In the genomic region with DNA sequence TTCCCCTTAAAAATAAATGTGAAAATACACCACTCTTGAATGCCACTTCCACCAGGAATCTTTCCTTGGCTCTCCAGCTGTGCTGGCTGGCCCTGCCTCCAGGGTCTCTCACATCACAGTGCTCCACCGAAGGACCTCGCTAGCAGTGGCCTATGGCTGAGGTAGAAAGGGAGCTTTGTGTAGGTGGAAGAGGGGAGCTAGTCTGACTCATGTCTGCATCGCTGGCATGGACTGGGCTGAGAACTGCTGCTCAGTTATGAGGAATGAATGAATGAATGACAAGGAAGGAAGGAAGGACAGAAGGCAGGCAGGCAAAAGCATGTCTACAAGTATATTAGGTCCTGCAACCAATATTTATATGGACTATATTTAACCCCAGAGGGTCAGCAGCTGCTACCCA, we compare ENCODE assay signal across 10 mouse cellular contexts. TPM values are rescaled to one million over a fixed set of nuclear protein-coding genes. Genes with fewer than 3 reads are reported as not detected.
A peak's percentile ranks its signal among the peaks of the same experiment; 100 is the strongest.
DNase-seq lines count a peak whose midpoint lies in the region; ATAC-seq and TF ChIP-seq lines count a peak whose summit lies in the region.
"Had no signal": no experiment of that assay in that cellular context is flagged by ENCODE, and none has a peak within 500 bp of the region (broad histone marks: within the 10 kb centered on the region; RNA-seq: fewer than 3 reads in every experiment).

No protein-coding gene starts in this region.

- no peaks in the 10 kb centered on the region for H3K27me3 ChIP-seq in liver, adult 2 months (ENCODE audit: control insufficient read depth, insufficient read depth, low read length)
- H3K27me3 ChIP-seq in hindbrain, embryonic 11.5 days (ENCODE audit: control insufficient read depth, insufficient read depth, low read length): no peaks in the 10 kb centered on the region
- no peaks in the 10 kb centered on the region for H3K27me3 ChIP-seq in liver, postnatal 0 days (ENCODE audit: insufficient read depth, low read length)

- H3K79me2 ChIP-seq in liver, adult 2 months (ENCODE audit: control insufficient read depth, insufficient read depth, low read length): peaks cover 68% of the 10 kb centered on the region; the same call in 1 of the 2 replicates

- H3K36me3 ChIP-seq in liver, adult 2 months (ENCODE audit: control insufficient read depth, insufficient read depth, low read length): no peaks in the 10 kb centered on the region
- H3K36me3 ChIP-seq in hindbrain, embryonic 11.5 days (ENCODE audit: control insufficient read depth, insufficient read depth, low read length): no peaks in the 10 kb centered on the region; the same call in 1 of the 2 replicates
- H3K36me3 ChIP-seq in liver, postnatal 0 days (replicated peaks; ENCODE audit: insufficient read depth, low read length): peaks cover 15% of the 10 kb centered on the region

- H3K4me2 ChIP-seq in hindbrain, embryonic 11.5 days (replicated peaks; ENCODE audit: low read depth, low read length): no peak overlapping the region
- peak overlapping the region; percentile 69 for H3K4me2 ChIP-seq in liver, postnatal 0 days (ENCODE audit: low read depth, low read length)

- peak overlapping the region; percentile 2; the same call in 1 of the 2 replicates for H3K9ac ChIP-seq in liver, adult 2 months (ENCODE audit: low read depth, low read length)
- H3K9ac ChIP-seq in hindbrain, embryonic 11.5 days (ENCODE audit: low read depth, low read length): no peak overlapping the region
- H3K9ac ChIP-seq in liver, postnatal 0 days (replicated peaks): 0 out of 2 replicates have a peak overlapping the region, but pooled peaks have one; percentile 34

- WGBS in liver, adult 2 months: 66% methylated on average over 3 of the region's 3 CpGs
- WGBS in hindbrain, embryonic 11.5 days: 78% methylated on average over 3 of the region's 3 CpGs
- WGBS in liver, postnatal 0 days (ENCODE audit: insufficient replicate concordance): 48% methylated on average over 3 of the region's 3 CpGs

- H3K4me1 ChIP-seq in liver, adult 2 months (ENCODE audit: control insufficient read depth, insufficient read depth, low read length): peaks cover 45% of the 10 kb centered on the region
- peaks cover 13% of the 10 kb centered on the region for H3K4me1 ChIP-seq in cortical plate, adult 2 months (ENCODE audit: control insufficient read depth, insufficient read depth, low read length)
- H3K4me1 ChIP-seq in hindbrain, embryonic 11.5 days (replicated peaks; ENCODE audit: control insufficient read depth, insufficient read depth, low read length): peaks cover 18% of the 10 kb centered on the region
- peaks cover 72% of the 10 kb centered on the region for H3K4me1 ChIP-seq in liver, postnatal 0 days (ENCODE audit: insufficient read depth)

- H3K4me3 ChIP-seq in liver, adult 2 months (ENCODE audit: insufficient read depth, low read depth, low read length): no peak overlapping the region
- H3K4me3 ChIP-seq in cortical plate, adult 2 months (ENCODE audit: insufficient read depth, low read length): no peak overlapping the region
- no peak overlapping the region for H3K4me3 ChIP-seq in hindbrain, embryonic 11.5 days (ENCODE audit: low read depth, low read length)
- no peak overlapping the region for H3K4me3 ChIP-seq in liver, postnatal 0 days (ENCODE audit: low read depth, low read length)
- H3K4me3 ChIP-seq: midbrain, embryonic 10.5 days had no signal

- H3K9me3 ChIP-seq in hindbrain, embryonic 11.5 days (ENCODE audit: control insufficient read depth, low read length): no peaks in the 10 kb centered on the region
- H3K9me3 ChIP-seq in liver, postnatal 0 days (ENCODE audit: low read length): no peaks in the 10 kb centered on the region
- H3K9me3 ChIP-seq: midbrain, embryonic 10.5 days had no signal

- no peak for ATAC-seq in hindbrain, embryonic 11.5 days (ENCODE audit: low FRiP score)
- no peak for ATAC-seq in liver, postnatal 0 days
- ATAC-seq in erythroblast, adult 5-6 weeks (replicated peaks; ENCODE audit: low FRiP score, poor library complexity, severe bottlenecking): no peak

- peak overlapping the region; percentile 49; the same call in 1 of the 2 replicates for H3K27ac ChIP-seq in liver, adult 2 months (replicated peaks; ENCODE audit: insufficient read depth, low read depth, low read length)
- peak overlapping the region; percentile 37; the same call in 1 of the 2 replicates for H3K27ac ChIP-seq in cortical plate, adult 2 months (ENCODE audit: insufficient read depth, low read length)
- 0 out of 2 replicates have a peak overlapping the region, but pooled peaks have one; percentile 36 for H3K27ac ChIP-seq in hindbrain, embryonic 11.5 days (ENCODE audit: low read depth, low read length)
- peak overlapping the region; percentile 88 for H3K27ac ChIP-seq in liver, postnatal 0 days (ENCODE audit: low read depth)

- TF ChIP-seq EP300 in liver, postnatal 0 days (IDR thresholded peaks at IDR 0.05; ENCODE audit: low read depth): no peak

- no peak for TF ChIP-seq POLR2A in liver, adult 2 months (IDR thresholded peaks at IDR 0.05; ENCODE audit: extremely low read depth, insufficient read depth, low read length)
- TF ChIP-seq POLR2A in cortical plate, adult 2 months (IDR thresholded peaks at IDR 0.05; ENCODE audit: extremely low read depth, insufficient read depth, low read length): no peak

- no peak for DNase-seq in liver, adult 2 months (ENCODE audit: extremely low read depth, low read depth, low spot score)
- DNase-seq in liver: no peak
- DNase-seq in hindbrain, embryonic 11.5 days (ENCODE audit: low spot score): no peak
- no peak for DNase-seq in liver, postnatal 0 days
- DNase-seq in urinary bladder, postnatal 10 days (ENCODE audit: low spot score): no peak
- DNase-seq: cerebellum, adult 9-10 months; right cerebral cortex, postnatal 4 days had no signal

- TF ChIP-seq CTCF in liver, adult 2 months (IDR thresholded peaks at IDR 0.05; ENCODE audit: low read depth, low read length): no peak
- TF ChIP-seq CTCF in cortical plate, adult 2 months (IDR thresholded peaks at IDR 0.05; ENCODE audit: extremely low read depth, insufficient read depth, low read length): no peak
- TF ChIP-seq CTCF in liver, postnatal 0 days (IDR thresholded peaks at IDR 0.05; ENCODE audit: low read depth): no peak

RNA-seq across cellular contexts. Expression of gene Csk, which starts 16.2 kb away (rescaled TPM):
- total RNA-seq in liver, adult 2 months (2014; rRNA removed): 18.3 and 32.8 TPM in 2 replicates
- polyA plus RNA-seq in liver, adult 2 months (2012; rRNA removed): 31.4 and 33.9 TPM in 2 replicates
- 34.2 and 35.7 TPM in 2 replicates for polyA plus RNA-seq in cortical plate, adult 2 months (2012; rRNA removed)
- polyA plus RNA-seq in hindbrain, embryonic 11.5 days (2014; fragmentation: Nextera tagmentation; extraction: Ambion mirVana): 29.4 and 30.7 TPM in 2 replicates
- polyA plus RNA-seq in liver, postnatal 0 days (2015; fragmentation: Nextera tagmentation; extraction: Ambion mirVana): 13.6 and 15.5 TPM in 2 replicates
- 31.6 and 44.6 TPM in 2 replicates for total RNA-seq in erythroblast, adult 5-6 weeks (2015; ENCODE audit: low replicate concordance)
- 12.1 and 40.8 TPM in 2 replicates for total RNA-seq in erythroblast, adult 5-6 weeks (2017; ENCODE audit: low replicate concordance)

RNA-seq across cellular contexts. Expression of gene Lman1l, which starts 16.7 kb away (rescaled TPM):
- not detected in 2 replicates for total RNA-seq in liver, adult 2 months (2014; rRNA removed)
- not detected in 2 replicates for polyA plus RNA-seq in liver, adult 2 months (2012; rRNA removed)
- polyA plus RNA-seq in cortical plate, adult 2 months (2012; rRNA removed): not detected in 2 replicates
- polyA plus RNA-seq in hindbrain, embryonic 11.5 days (2014; fragmentation: Nextera tagmentation; extraction: Ambion mirVana): not detected in 2 replicates
- not detected in 2 replicates for polyA plus RNA-seq in liver, postnatal 0 days (2015; fragmentation: Nextera tagmentation; extraction: Ambion mirVana)
- total RNA-seq in erythroblast, adult 5-6 weeks (2015; ENCODE audit: low replicate concordance): not detected in 2 replicates
- not detected in 2 replicates for total RNA-seq in erythroblast, adult 5-6 weeks (2017; ENCODE audit: low replicate concordance)

RNA-seq across cellular contexts. Expression of gene Cplx3, which starts 31.2 kb away (rescaled TPM):
- not detected in 2 replicates for total RNA-seq in liver, adult 2 months (2014; rRNA removed)
- polyA plus RNA-seq in liver, adult 2 months (2012; rRNA removed): not detected in 2 replicates
- 44.6 and 48.1 TPM in 2 replicates for polyA plus RNA-seq in cortical plate, adult 2 months (2012; rRNA removed)
- 0.09 and 0.11 TPM in 2 replicates for polyA plus RNA-seq in hindbrain, embryonic 11.5 days (2014; fragmentation: Nextera tagmentation; extraction: Ambion mirVana)
- not detected in 2 replicates for polyA plus RNA-seq in liver, postnatal 0 days (2015; fragmentation: Nextera tagmentation; extraction: Ambion mirVana)
- not detected in 2 replicates for total RNA-seq in erythroblast, adult 5-6 weeks (2015; ENCODE audit: low replicate concordance)
- 0.34 TPM in 1 of 2 replicates, not detected in the other for total RNA-seq in erythroblast, adult 5-6 weeks (2017; ENCODE audit: low replicate concordance)

RNA-seq across cellular contexts. Expression of gene Cyp1a2, which starts 46.2 kb away (rescaled TPM):
- total RNA-seq in liver, adult 2 months (2014; rRNA removed): 495 and 621 TPM in 2 replicates
- 954 and 976 TPM in 2 replicates for polyA plus RNA-seq in liver, adult 2 months (2012; rRNA removed)
- polyA plus RNA-seq in cortical plate, adult 2 months (2012; rRNA removed): not detected in 2 replicates
- not detected in 2 replicates for polyA plus RNA-seq in hindbrain, embryonic 11.5 days (2014; fragmentation: Nextera tagmentation; extraction: Ambion mirVana)
- 19.9 and 30.7 TPM in 2 replicates for polyA plus RNA-seq in liver, postnatal 0 days (2015; fragmentation: Nextera tagmentation; extraction: Ambion mirVana)
- total RNA-seq in erythroblast, adult 5-6 weeks (2015; ENCODE audit: low replicate concordance): not detected in 2 replicates
- not detected in 2 replicates for total RNA-seq in erythroblast, adult 5-6 weeks (2017; ENCODE audit: low replicate concordance)
- polyA plus RNA-seq: midbrain, embryonic 10.5 days had no signal

RNA-seq across cellular contexts. Expression of gene Ulk3, which starts 48.0 kb away (rescaled TPM):
- total RNA-seq in liver, adult 2 months (2014; rRNA removed): 4.5 and 5.7 TPM in 2 replicates
- polyA plus RNA-seq in liver, adult 2 months (2012; rRNA removed): 9.8 and 16.8 TPM in 2 replicates
- 54.5 and 59.9 TPM in 2 replicates for polyA plus RNA-seq in cortical plate, adult 2 months (2012; rRNA removed)
- 5.2 and 8.6 TPM in 2 replicates for polyA plus RNA-seq in hindbrain, embryonic 11.5 days (2014; fragmentation: Nextera tagmentation; extraction: Ambion mirVana)
- polyA plus RNA-seq in liver, postnatal 0 days (2015; fragmentation: Nextera tagmentation; extraction: Ambion mirVana): 3.6 and 3.7 TPM in 2 replicates
- 1.5 TPM in 1 of 2 replicates, not detected in the other for total RNA-seq in erythroblast, adult 5-6 weeks (2015; ENCODE audit: low replicate concordance)
- 0.28 TPM in 1 of 2 replicates, not detected in the other for total RNA-seq in erythroblast, adult 5-6 weeks (2017; ENCODE audit: low replicate concordance)

Comparison
In these comparisons a context has a peak if more than half of its experiments do, and no peak if none do; other contexts are left out.
1. H3K27ac ChIP-seq: peak in every context shown above with its lines; median percentile 88 in liver, postnatal 0 days; 49 in liver, adult 2 months; 37 in cortical plate, adult 2 months; 36 in hindbrain, embryonic 11.5 days.
2. RNA of gene Cplx3, which starts 31.2 kb away (polyA plus RNA-seq): 44.6 to 48.1 TPM in cortical plate, adult 2 months; 0.09 to 0.11 TPM in hindbrain, embryonic 11.5 days, not detected in liver, adult 2 months and not detected in liver, postnatal 0 days; every median in the first group is over 10 times any median in the second.